Mouse (Mus musculus) C2C12 (cell line): ENCODE data around the gene Ntf3.

Experiments
- CEBPB ChIP-seq: IDR thresholded peaks from one replicate; pipeline ENCODE4 v1.6.1; 2011; ENCODE audit warnings: low read depth, mild to moderate bottlenecking, control low read depth, moderate library complexity
- CTCF ChIP-seq: IDR thresholded peaks from one replicate; pipeline ENCODE4 v1.5.1; 2011; ENCODE audit not compliant: control insufficient read depth, insufficient read depth, insufficient read length

DNA sequence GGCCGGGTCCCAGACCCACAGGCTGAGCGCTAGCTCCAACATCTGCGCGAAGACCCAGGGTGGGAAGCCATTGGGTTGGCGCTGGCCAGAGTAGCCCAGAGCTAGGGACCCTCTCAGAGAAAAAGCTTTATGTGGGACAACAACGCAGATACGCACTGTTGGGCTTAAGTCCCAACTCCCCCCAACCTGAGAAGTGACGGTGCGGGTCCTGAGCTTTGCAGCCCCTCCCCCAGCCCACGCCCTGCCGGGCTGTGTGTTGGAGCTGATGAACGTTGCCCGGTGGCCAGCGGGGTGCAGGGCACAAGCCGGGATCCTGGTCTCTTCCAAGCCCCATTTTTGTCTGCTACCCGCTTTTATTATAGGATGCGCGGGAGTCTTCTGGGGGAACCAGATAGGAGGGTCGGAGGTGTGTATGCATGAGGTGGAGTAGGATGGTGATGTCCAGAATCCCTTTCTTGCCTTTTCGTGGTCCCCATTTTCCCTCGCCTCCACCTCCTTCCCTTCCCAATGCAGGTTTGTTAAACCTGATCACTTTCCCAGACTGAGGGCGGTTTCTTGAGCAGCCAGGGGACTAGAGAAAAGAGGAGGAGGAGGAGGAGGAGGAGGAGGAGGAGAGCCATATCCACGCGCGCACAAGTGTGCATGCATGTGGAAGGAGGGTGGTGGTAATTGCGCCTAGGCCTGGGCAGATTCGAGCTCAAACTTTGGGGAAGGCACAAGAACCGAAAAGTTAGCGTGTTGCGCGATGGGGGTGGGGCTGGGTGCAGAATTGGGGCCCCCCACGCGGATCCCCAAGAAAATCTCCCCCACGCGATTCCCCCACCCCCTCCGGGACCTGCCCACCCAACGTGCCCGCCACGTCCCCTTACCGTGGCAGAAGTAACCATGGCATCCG is 2.6 kb downstream of the Ntf3 start:
- no peak for TF ChIP-seq CEBPB
- no peak for TF ChIP-seq CTCF
